Mouse (Mus musculus) urinary bladder, postnatal 14 days (tissue): ENCODE measurements around the gene Ttll9.

Experiments
- DNase-seq: peaks from one replicate; pipeline ENCODE4 v3.0.0; 2021; ENCODE audit warnings: low spot score

The Ttll9 gene

DNA sequence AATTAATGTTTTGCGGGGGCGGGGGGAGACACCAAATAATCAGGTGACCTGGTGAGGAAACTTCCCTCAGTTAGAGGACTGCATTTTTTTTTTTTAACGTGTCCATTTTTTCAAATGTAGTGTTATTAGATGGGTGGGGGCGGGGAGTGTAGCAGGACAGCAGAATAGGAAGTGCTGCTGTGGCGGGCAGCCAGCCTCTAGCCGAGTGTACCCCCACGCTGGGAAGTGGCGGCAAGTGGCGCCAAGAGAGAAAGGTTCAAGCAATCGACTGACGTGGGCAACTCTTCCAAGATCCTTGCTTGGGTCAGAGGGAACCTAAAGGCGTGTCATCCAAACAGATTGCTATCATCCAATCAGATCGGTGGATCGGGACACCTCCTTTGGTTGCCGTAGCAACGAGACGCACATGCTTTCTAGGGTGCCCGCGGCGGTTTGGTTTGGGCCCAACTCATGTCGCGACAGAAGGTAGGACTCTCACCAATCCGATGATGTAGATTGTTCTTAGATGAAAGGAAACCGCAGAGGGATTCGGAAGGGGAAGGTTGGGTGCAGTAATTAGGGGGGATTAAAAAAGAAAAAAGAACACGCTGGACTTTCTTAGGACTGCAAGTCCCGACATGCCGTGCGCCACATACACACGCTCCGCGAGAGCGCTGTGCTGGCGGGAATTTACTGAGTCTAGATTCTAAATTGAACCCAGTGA, at the start of gene Ttll9:
Gene Ttll9 (plus strand): TSS at position 395 of the 703 bp plus-strand sequence.
- DNase-seq = peak; percentile 74

DNA sequence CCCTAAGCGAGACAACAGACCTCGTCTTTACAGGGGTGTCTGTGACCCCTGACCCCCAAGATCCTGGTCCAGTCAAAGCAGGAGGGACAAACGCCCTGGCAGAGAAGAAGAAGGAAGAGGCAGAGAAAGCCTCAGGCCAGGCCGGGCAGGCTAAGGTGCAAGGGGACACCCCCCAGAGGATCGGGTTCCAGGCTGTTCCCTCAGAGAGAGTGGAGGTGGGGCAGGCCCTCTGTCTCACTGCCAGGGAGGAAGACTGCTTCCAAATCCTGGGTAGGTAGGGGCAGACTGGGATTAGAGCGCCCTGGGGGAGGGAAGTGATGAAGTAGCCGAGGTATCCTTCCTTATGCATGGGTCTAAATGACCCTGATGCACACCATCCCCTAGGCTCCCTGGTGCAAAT, 48.8 kb upstream of the Ttll9 start:
- DNase-seq = no peak

DNA sequence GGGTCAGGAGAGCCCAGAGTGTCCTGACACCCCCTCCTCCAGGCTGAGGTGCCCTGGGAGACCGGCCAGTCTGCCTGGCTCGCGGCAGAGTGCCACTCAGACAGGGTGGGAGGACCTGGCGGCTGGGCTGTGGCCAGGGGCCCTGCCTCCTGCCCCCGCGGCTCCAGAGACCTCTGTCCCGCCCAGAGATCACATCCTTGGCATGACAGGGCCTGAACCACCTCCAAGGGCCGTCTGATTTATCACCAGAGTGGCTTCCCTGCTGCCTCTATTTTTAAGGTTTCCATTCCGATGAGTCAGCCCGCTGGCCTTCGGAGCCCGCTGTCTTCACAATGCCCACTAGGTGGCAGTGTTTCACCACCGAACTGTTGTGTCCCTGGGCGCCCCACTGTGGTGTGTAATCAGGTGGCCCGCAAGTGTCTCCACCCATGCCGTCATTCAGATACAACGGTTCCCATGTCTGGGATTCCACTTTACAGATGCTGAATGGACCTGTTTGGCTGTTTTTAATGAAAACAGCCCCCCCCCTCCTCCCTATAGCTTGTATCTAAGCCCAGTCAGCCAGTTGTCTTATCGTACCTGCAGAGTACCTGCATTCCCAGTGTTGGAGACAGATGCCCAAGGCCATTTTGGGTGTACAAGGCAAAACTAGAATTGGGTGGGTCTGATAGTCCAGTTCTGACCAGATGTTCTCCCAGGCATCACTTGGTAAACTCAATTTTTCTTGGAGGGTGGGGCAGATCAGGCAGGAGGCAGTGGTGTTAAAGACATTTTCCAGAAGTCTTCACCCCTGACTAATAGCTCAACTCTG, 47.8 kb upstream of the Ttll9 start:
- DNase-seq = peak; percentile 89

DNA sequence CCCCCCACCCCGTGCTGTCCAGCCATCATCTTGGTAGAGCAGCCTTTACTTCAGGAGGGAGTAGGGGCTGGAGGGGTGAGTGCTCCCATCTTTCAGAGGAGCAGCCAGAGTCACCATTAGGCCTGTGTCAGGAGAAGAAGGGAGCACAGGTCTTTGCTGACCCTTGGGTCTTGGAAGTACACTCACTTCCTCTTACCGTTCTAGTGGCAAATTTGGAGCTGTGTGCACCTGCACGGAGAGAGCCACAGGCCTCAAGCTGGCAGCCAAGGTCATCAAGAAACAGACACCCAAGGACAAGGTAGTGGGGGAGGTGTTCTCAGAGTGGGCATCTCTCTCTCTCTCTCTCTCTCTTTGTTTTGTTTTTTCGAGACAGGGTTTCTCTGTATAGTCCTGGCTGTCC, 46.8 kb upstream of the Ttll9 start:
- no peak for DNase-seq

DNA sequence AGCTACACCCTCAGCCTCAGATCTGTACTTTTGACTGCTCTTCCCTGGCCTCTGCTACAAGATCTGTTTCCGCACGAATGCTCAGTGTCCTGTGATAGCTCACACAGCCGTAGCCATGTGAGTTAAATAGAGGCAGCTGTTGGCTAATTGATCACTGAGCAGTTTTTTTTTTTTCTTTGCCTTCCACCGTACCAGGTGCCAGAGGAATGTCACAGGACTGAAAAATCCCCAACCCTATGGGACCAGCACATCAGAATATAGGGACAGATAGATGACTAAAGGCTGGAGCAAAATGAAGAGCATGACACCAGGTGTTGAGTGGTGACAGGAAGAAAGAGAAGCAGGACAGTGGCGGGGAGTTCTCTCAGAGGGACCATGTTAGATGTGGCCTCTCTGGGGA, 46.2 kb upstream of the Ttll9 start:
- DNase-seq = no peak

DNA sequence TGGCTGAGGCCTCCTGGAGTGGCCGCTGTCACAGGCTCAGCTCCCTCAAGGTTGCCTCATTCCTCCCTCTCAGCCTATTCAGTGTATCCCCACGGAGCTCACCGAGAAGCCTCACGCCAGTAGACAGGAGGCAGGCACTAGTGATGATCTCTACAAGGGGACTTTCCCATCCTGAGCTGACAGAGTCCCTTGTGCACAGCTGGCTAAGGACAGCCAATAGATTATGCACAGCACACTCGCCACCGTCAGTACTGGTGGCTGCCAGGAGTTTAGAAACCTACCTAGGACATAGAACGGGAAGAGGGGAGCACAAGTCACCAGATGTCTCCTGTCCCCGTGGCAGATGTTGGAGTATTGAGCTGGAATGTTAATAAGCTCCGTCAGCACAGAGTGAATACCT, 44.6 kb upstream of the Ttll9 start:
- no peak for DNase-seq

DNA sequence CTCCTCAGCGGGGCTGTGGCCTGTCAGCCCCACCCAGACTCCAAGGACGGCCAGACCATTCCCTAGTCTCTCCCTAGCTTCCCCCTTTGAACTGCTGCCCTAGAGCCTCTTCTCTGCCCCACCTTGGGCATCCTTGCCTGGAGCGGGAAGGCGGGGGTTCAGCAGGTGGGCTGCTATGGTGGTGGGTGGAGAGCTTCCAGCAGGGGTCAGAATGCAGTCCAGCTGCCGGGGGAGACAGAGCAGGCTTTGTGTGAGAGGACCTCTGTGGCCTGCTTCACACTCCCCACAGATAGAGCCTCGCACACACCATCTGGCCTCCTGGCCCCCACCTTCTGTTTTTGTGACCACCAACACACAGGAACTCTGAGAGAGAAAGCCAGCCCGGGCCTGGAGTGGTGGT, 39.9 kb upstream of the Ttll9 start:
- DNase-seq = no peak

DNA sequence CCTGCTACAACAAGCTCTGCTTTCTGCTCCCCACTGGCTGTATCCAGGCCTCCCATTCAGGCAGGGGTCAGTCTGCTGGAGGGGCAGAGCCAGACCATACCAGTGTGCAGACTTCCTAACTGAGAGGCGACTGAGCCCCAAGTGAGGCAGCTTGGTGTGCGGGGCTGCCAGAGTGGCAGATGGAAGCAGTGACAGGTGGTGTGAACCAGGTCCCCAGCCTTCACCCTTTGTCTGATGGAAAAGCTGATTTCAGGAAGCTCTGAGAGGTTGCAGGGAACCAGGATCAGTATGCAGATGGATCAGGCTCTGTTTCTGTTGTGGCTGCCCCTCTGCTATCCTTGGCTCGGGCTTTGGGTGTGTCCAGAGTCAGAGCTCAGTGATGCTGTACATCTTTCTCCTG, 38.7 kb upstream of the Ttll9 start:
- DNase-seq = no peak

DNA sequence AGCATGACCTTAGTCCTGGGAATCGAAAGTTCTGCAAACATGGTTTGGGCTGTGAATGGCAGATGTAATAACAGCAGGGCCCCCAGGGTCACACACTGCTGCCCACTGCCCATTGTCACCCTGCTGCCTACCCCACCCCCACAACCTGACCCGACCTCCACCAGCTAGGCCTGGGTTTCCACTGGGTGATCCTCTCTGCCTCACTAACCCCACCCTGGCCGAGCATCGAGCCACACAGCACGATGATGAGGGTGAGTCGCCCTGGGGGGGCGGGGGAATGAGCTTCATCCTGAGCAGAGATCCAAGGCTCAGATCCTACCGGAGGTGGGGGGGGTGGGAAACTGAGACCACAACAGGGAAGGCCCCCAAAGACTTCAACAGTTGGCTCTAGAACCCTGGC, 38.2 kb upstream of the Ttll9 start:
- no peak for DNase-seq

DNA sequence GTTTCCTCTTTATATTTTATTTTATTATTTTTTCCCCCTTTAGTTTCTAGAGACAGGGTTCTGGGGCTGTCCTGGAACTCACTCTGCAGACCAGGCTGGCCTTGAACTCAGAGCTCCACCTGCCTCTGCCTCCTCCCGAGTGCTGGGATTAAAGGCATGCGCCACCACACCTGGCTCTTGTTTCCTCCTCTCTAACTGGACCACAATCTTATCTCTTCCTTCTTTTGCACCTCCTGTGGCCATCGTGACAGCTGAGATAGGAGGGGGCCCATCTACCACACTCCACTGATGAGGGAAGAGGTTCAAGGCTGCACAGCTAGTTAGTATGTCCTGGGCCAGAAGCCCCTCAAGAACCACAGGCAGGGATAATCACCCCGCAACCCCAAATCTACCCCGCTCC, 37.7 kb upstream of the Ttll9 start:
- DNase-seq = no peak

DNA sequence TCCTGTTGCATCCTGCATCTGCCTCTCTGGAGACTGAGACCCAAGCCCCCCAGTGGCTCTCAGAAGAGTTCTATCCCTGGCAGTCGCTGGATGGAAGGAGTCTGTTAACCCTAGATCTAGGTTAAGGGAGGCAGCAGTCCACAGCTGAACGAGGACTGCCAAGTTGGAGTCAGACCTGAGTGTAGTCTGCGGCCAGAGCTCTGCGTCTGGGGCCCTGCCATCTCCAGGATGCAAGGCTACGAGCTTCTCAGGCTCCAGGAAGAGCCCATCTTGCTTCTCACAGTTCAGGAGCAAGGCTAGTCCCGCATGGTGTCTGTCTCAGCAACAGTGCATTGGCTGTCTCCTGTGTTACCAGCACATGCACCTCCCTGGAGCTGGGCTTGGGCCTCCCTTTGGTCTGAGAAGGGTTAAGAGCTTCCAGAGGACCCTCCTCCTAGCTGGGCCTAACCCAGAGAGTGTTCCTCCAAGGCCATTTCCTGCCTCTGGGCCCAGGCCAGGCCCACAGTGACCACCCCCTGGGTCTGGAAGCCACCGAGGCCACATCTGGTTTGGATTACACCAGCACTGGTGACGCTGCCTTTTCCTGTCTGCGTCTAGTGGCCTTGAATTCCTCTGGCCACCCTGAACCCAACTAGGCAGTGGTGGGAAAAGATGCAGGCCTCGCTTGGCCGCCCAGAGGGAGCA, 37.0 kb upstream of the Ttll9 start:
- DNase-seq = peak; percentile 44

DNA sequence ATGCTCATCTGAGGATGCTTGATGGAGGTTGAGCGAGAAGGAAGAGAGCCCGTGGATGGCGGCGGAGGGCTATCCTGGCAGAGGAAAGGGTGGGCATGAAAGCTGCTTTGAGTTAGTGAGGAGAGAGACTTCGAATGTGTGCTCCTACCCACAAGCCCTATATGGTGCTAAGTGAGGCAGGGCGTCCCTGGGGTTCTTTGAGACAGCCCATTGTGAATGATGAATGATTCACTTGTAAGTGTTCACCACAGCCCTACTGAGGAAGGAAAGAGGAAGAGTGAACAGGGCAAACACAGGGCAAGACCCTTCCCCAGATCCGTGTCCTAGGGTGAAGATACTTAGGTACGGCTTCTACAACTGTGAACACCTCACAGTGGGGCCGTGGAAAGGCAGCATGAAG, 35.4 kb upstream of the Ttll9 start:
- no peak for DNase-seq

DNA sequence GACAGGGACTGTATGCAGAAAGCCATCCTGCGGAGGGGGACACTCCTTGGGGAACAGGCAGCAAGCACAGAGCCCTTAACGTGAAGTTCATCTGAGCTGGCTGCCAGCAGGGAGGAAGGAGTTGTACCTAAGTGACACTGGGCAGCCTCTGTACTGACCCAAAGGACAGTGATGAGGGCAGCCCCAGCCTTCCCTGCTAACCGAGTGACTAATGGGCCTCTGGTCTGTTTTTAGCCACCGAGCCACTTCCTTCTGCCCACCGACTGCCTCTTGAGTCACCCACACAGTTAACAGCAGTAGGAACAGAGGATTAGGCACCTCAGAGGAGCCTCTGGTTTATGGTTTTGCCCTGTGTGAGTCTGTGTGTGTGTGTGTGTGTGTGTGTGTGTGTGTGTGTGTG, 34.9 kb upstream of the Ttll9 start:
- DNase-seq = no peak

DNA sequence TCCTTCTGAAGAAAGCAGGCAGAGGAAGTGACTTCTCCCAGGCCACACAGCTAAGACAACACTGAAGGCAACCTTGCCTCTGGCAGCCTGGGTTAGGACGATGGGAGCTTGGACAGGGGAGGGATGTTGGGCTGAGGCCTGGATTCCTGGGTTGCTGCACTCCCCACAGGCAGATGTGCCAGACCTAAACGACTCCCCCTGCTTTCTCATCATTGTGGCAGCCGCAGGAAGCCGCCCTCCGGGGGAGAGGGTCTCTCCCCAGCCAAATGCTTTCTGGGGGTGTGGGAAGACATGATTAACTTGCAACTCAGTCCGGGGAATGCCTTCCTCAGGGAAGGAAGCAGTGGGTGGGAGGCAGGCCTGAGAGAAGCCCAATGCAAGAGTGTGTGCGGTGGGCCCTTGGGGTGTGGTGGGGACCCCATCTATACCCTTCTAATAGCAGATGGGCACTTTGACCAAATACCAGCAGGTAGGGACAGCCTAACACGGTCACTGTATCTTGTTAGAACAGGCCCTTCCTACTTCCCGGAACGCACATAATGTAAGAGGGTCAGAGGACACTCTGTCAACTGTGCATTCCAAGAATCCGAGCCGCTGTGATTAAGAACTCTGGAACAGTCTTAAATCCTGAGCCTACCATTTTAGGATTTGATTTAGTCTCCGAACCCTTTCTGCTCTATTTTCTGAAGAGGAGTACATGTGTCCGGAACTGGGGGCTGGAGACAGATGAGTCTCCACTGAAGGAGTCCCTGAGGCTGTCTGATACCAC, 33.9 kb upstream of the Ttll9 start:
- DNase-seq = no peak

DNA sequence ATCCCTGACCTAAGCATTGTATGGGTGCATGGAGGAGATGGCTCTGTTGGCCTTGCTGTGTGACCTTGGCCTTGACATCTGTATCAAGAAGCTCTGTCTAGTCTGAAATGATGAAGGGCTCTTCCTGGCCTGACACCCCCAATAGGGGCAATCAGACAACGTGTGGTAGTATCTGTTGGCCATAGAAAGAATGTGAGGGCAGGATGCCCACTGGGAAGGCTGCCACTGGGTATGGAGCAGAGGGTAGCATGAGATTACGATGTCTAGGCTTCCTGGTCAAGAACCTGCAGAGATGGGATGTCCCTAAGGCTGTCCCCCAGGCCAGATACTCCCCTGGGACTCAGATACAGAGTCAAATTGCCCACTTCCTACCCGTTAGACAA, 33.3 kb upstream of the Ttll9 start:
- DNase-seq = no peak

DNA sequence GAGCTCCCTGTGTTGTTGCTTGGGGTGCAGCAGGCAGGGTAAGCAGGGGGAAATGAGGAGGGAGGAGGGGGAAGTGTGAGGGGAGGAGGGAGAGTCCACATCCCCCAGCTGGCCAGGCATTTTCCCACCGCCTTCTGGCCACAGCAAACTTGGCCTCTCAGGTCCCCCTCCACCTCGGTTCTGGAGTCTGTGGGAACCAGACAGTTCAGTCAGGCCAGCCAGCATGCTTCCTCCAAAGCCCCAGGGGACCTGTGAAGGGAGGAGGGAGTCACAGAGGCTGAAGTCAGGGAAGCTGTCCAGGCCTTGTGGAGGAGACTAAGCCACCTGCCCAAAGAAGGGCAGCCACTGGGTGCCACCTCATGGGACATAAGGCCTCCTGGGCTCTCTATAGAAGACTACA, 32.0 kb upstream of the Ttll9 start:
- no peak for DNase-seq

DNA sequence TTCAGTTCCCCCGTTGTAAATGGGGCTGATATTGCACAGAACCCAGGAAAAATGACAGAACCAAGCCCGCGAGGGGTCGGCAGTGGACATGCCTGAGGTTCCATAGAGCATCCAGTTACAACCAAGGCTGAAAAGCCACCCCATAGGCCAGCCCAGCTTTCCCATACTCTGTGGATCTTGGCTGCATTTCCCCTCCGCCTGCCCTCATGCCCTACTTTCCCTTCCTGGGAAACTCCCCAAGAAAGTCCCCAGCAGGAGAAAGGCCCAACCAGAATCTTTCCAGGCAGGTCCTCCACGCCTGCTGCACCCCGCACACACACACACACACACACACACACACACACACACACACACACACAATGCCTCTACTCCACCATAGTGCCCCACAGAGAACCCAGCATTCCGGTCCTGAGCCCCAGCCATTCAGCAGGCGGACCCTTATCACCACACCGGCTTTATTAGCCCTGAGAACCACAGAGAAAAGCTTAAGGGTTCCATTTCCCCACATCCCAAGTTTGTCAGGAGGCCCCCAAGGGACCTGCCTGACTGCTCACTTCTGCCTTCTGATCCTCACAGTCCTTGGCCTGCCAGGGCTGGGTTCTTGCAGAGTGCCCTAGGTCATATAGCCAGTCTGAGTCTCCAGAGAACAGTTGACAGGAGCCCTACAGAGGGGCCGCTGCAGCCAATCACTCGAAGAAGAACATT, 30.7 kb upstream of the Ttll9 start:
- no peak for DNase-seq

DNA sequence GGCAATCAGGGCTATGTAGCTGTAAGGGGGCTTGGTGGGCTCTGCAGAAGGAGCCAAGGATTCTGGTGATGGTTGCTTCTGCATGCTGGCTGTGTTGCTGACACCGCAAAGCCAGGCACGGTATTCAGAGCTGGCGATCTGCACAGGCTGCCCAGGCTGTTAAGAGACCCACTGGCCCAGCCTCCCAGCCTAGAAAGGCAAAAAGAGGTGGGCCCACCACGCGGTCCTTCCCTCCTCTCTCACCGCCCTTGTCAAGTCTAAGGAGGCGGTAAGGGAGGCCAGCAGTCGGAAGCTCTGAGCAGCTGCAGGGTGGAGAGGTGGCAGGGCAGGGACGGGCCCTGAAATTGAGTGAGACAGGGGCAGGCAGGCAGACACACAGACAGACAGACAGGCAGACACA, 29.2 kb upstream of the Ttll9 start, which contains the start of gene Foxs1:
Gene Foxs1 (minus strand): TSS at position 161 of the 400 bp plus-strand sequence.
- peak; percentile 42 for DNase-seq

DNA sequence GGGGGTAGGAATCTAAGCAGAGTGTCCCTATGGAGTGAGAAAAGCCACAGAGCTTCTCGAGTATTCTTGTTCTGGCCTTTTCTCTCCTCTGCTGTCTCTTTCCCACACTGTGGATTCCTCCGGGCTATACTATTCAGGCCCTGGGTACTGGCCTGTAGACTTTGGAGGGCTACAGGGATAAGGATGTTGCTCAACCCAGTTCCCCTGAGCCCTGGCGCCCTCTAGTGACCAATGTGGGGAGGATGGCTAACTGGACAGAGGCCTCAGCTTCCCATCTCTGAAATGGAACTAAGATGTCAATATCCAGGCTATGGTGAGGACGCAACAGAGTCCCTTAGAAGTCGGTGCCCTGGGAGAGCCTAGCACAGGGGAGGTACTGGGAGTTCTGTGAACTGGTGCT, 28.7 kb upstream of the Ttll9 start:
- DNase-seq = peak; percentile 70

DNA sequence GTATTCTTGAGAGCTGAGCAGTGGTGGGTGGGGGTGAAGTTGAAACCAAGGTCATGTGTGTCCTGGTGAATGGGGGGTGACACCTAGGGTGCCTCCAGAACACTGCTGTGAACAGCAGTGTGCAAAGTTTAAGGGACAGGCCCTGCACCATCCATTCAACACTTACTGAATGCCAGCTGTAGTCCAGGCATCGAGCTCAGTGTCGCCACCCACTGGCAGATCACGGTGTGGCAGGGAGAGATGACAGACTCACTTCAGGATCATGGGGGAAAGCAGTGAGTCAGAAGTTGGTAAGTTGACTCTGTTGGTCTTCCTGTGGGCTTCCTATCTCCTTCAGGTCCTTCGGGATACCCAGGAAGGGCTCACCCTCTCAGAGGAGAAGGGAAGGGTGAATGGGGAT, 22.4 kb upstream of the Ttll9 start:
- DNase-seq = peak; percentile 36

DNA sequence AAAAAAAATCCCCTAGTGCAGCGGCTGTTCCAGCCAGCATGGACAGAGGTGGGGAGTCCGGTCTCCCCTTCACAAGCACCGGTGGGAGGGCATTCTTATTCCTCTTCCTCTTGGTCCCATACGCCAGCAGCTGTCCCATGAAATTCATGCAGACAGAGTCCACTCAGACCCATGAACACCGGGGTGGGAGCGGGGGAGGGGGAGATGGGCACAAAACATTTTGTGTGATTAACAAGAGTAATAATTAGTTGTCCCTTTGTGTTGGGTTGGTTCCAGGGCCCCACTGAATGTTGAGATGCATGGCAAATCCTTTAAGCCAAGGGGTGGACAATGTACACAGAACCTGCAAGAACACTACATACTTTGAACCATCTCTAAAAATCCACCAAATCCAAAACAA, 21.2 kb upstream of the Ttll9 start:
- no peak for DNase-seq

DNA sequence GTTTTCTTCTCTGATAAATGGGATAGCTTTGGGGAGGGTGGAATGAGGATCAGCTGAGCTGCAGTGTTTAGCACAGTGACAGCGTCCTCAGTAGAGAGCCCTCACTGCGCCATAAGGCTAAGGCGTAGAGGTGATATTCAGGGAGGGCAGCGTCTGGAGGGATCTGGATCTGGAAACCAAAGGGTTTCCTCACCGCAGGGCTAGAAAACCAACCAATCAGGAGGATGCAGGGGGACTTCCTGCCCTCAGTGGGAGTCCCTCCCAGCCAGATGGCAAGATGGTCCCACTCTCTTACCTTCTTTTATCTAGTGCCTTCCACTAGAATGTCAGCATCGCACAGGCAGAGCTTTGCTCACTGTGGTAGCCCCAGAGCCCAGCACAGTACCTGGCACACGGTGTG, 20.5 kb upstream of the Ttll9 start:
- DNase-seq = no peak
